Mouse (Mus musculus) ES-E14 (cell line): ENCODE results near the gene Csrp1.

Experiments
- CHD2 ChIP-seq: IDR thresholded peaks from 2 replicates; pipeline ENCODE4 v1.6.1; 2014; ENCODE audit warnings: mild to moderate bottlenecking, low read depth, low read length, inconsistent platforms
- ZNF384 ChIP-seq: IDR thresholded peaks from 2 replicates; pipeline ENCODE4 v1.6.1; 2012; ENCODE audit warnings: low read depth, low read length, inconsistent platforms

GRCm38 (mm10) chr1:135787799-135788198 is 67.9 kb downstream of the Csrp1 start:
- TF ChIP-seq CHD2 = no peak
- no peak for TF ChIP-seq ZNF384
